Mouse (Mus musculus): ENCODE data around the gene Rabgap1l.
A peak's percentile ranks its signal among the peaks of the same experiment; 100 is the strongest.

The Rabgap1l gene

GRCm38 (mm10) chr1:160594066-160594465, 198.9 kb downstream of the Rabgap1l start:
- no peak for DNase-seq

GRCm38 (mm10) chr1:160588911-160589590, 204.0 kb downstream of the Rabgap1l start:
- DNase-seq, result no peak

- no peak for DNase-seq
Observed at GRCm38 (mm10) chr1:160579309-160580233, 213.4 kb downstream of the Rabgap1l start.

GRCm38 (mm10) chr1:160576124-160576523, 216.9 kb downstream of the Rabgap1l start:
- no peak for DNase-seq

GRCm38 (mm10) chr1:160574039-160574438, 219.0 kb downstream of the Rabgap1l start:
- DNase-seq, result no peak

GRCm38 (mm10) chr1:160566458-160566857, 226.6 kb downstream of the Rabgap1l start:
- no peak for DNase-seq

- DNase-seq, result no peak
Observed at GRCm38 (mm10) chr1:160561381-160561780, 231.6 kb downstream of the Rabgap1l start.

GRCm38 (mm10) chr1:160550636-160551035, 242.4 kb downstream of the Rabgap1l start:
- DNase-seq, result no peak

GRCm38 (mm10) chr1:160547934-160548876, 244.8 kb downstream of the Rabgap1l start:
- DNase-seq, result no peak

GRCm38 (mm10) chr1:160535649-160536048, 257.4 kb downstream of the Rabgap1l start:
- DNase-seq, result no peak

- no peak for DNase-seq
Observed at GRCm38 (mm10) chr1:160534571-160535335, 258.3 kb downstream of the Rabgap1l start.

GRCm38 (mm10) chr1:160533209-160533820, 259.7 kb downstream of the Rabgap1l start:
- DNase-seq, result no peak

- DNase-seq, result peak; percentile 92
Observed at GRCm38 (mm10) chr1:160531402-160531801, 261.6 kb downstream of the Rabgap1l start.

- DNase-seq, result no peak
Observed at GRCm38 (mm10) chr1:160521918-160522317, 271.1 kb downstream of the Rabgap1l start.

GRCm38 (mm10) chr1:160520665-160521064, 272.3 kb downstream of the Rabgap1l start:
- DNase-seq, result no peak

GRCm38 (mm10) chr1:160519896-160520465, 273.0 kb downstream of the Rabgap1l start:
- no peak for DNase-seq

GRCm38 (mm10) chr1:160518552-160518951, 274.5 kb downstream of the Rabgap1l start:
- DNase-seq, result no peak

GRCm38 (mm10) chr1:160507766-160508165, 285.2 kb downstream of the Rabgap1l start:
- no peak for DNase-seq

- no peak for DNase-seq
Observed at GRCm38 (mm10) chr1:160496906-160497577, 296.0 kb downstream of the Rabgap1l start.

- no peak for DNase-seq
Observed at GRCm38 (mm10) chr1:160485731-160486130, 307.3 kb downstream of the Rabgap1l start.

- no peak for DNase-seq
Observed at GRCm38 (mm10) chr1:160485028-160485427, 308.0 kb downstream of the Rabgap1l start.
